Mouse (Mus musculus) CH12.LX (cell line): ENCODE data around the gene Map2k6. TPM values are rescaled to one million over a fixed set of nuclear protein-coding genes. Genes with fewer than 3 reads are reported as not detected.

Source experiments
- DNase-seq: peaks from one replicate; pipeline ENCODE4 v3.0.0-alpha.2; 2013; ENCODE audit errors: extremely low read depth
- H3K27ac ChIP-seq: 2 replicates; pipeline ENCODE4 v1.5.1; 2012; ENCODE audit warnings: low read depth, mild to moderate bottlenecking, control low read depth, moderate library complexity; ENCODE audit not compliant: insufficient read depth
- H3K27me3 ChIP-seq: replicated peaks from 2 replicates; pipeline ENCODE3; 2012; ENCODE audit warnings: inconsistent platforms
- H3K36me3 ChIP-seq, 2 experiments: replicated peaks in 1 of 2; 2 replicates each; pipeline versions ENCODE3 to v1.6.1; 2012; ENCODE audit warnings: inconsistent platforms in 1 of 2, low read length in 1 of 2, mild to moderate bottlenecking in 1 of 2, mixed read lengths in 1 of 2, moderate library complexity in 1 of 2; ENCODE audit not compliant: control insufficient read depth in 1 of 2, insufficient read depth in 1 of 2
- H3K4me1 ChIP-seq, 2 experiments: 2 replicates each; pipeline ENCODE4 v1.6.1; 2012; ENCODE audit warnings: inconsistent platforms in 1 of 2, moderate library complexity in 1 of 2; ENCODE audit not compliant: insufficient read depth in 2 of 2, control insufficient read depth in 1 of 2
- H3K4me2 ChIP-seq: 2 replicates; pipeline ENCODE4 v1.6.1; 2012; ENCODE audit warnings: low read depth, mild to moderate bottlenecking, control low read depth; ENCODE audit not compliant: poor library complexity, insufficient read depth, severe bottlenecking
- H3K4me3 ChIP-seq, 3 experiments: fragments of 150-350 bp in 1 of 3; sonication (generic) in 1 of 3; replicated peaks in 1 of 3; 2 replicates each; pipeline versions ENCODE3 to v1.5.1; 2011 to 2012; ENCODE audit warnings: low read depth in 2 of 3, low read length in 2 of 3, mild to moderate bottlenecking in 2 of 3, moderate library complexity in 2 of 3, control low read depth in 1 of 3, improper control_type of control experiment in 1 of 3, inconsistent platforms in 1 of 3, mixed read lengths in 1 of 3; ENCODE audit not compliant: poor library complexity in 1 of 3
- H3K79me2 ChIP-seq: replicated peaks from 2 replicates; pipeline ENCODE4 v1.6.1; 2012; ENCODE audit warnings: mild to moderate bottlenecking, moderate library complexity; ENCODE audit not compliant: control insufficient read depth, poor library complexity, insufficient read depth, severe bottlenecking; ENCODE audit errors: extremely low read depth
- H3K9ac ChIP-seq: 2 replicates; pipeline ENCODE4 v1.6.1; 2012; ENCODE audit warnings: low read depth, mild to moderate bottlenecking, control low read depth, moderate library complexity; ENCODE audit not compliant: insufficient read depth
- H3K9me3 ChIP-seq: replicated peaks from 2 replicates; pipeline ENCODE3; 2012; ENCODE audit warnings: low read length, inconsistent platforms, mixed read lengths
- BHLHE40 ChIP-seq: IDR thresholded peaks from 2 replicates; pipeline ENCODE4 v1.6.1; 2011; ENCODE audit warnings: mild to moderate bottlenecking, low read depth, low read length, improper control_type of control experiment
- CTCF ChIP-seq, 2 experiments: IDR thresholded peaks in 1 of 2; conservative IDR thresholded peaks in 1 of 2; 2 replicates each; pipeline ENCODE4 v1.5.1; 2011 to 2012; ENCODE audit warnings: low read depth in 2 of 2, low read length in 2 of 2, improper control_type of control experiment in 1 of 2, inconsistent platforms in 1 of 2, mild to moderate bottlenecking in 1 of 2, moderate library complexity in 1 of 2
- E2F4 ChIP-seq: IDR thresholded peaks from 2 replicates; pipeline ENCODE4 v1.6.1; 2011; ENCODE audit warnings: low read depth, low read length, improper control_type of control experiment; ENCODE audit not compliant: insufficient replicate concordance
- ELF1 ChIP-seq: IDR thresholded peaks from 2 replicates; pipeline ENCODE4 v1.6.1; 2014; ENCODE audit warnings: low read depth, mild to moderate bottlenecking, inconsistent platforms, low read length, improper control_type of control experiment
- EP300 ChIP-seq: IDR thresholded peaks from 2 replicates; pipeline ENCODE4 v1.6.1; 2011; ENCODE audit warnings: low read length, improper control_type of control experiment
- ETS1 ChIP-seq: conservative IDR thresholded peaks from 2 replicates; pipeline ENCODE4 v1.6.1; 2012; ENCODE audit warnings: low read depth, mild to moderate bottlenecking, inconsistent platforms, low read length, improper control_type of control experiment, moderate library complexity
- GABPA ChIP-seq: IDR thresholded peaks from 2 replicates; pipeline ENCODE4 v1.6.1; 2012; ENCODE audit warnings: low read depth, low read length, improper control_type of control experiment, inconsistent platforms; ENCODE audit not compliant: insufficient replicate concordance
- HCFC1 ChIP-seq: IDR thresholded peaks from 2 replicates; pipeline ENCODE4 v1.6.1; 2012; ENCODE audit warnings: low read depth, mild to moderate bottlenecking, inconsistent platforms, low read length, improper control_type of control experiment
- IRF4 ChIP-seq: IDR thresholded peaks from 2 replicates; pipeline ENCODE4 v1.6.1; 2014; ENCODE audit warnings: low read depth, mild to moderate bottlenecking, inconsistent platforms, low read length, improper control_type of control experiment
- JUN ChIP-seq: IDR thresholded peaks from 2 replicates; pipeline ENCODE4 v1.6.1; 2011; ENCODE audit warnings: low read depth, mild to moderate bottlenecking, low read length, improper control_type of control experiment, moderate library complexity; ENCODE audit not compliant: insufficient read depth
- KAT2A ChIP-seq: IDR thresholded peaks from 2 replicates; pipeline ENCODE4 v1.6.1; 2012; ENCODE audit warnings: low read length, improper control_type of control experiment, inconsistent platforms; ENCODE audit not compliant: insufficient replicate concordance
- MAFK ChIP-seq: IDR thresholded peaks from 2 replicates; pipeline ENCODE4 v1.6.1; 2011; ENCODE audit warnings: low read length, improper control_type of control experiment; ENCODE audit not compliant: insufficient replicate concordance
- MAZ ChIP-seq: IDR thresholded peaks from 2 replicates; pipeline ENCODE4 v1.6.1; 2012; ENCODE audit warnings: low read depth, mild to moderate bottlenecking, inconsistent platforms, low read length, improper control_type of control experiment, moderate library complexity
- MEF2A ChIP-seq: IDR thresholded peaks from 2 replicates; pipeline ENCODE4 v1.6.1; 2014; ENCODE audit warnings: low read depth, mild to moderate bottlenecking, inconsistent platforms, low read length, improper control_type of control experiment, borderline replicate concordance
- MXI1 ChIP-seq: IDR thresholded peaks from 2 replicates; pipeline ENCODE4 v1.6.1; 2011; ENCODE audit warnings: mild to moderate bottlenecking, low read depth, low read length, improper control_type of control experiment
- NELFE ChIP-seq: IDR thresholded peaks from 2 replicates; pipeline ENCODE4 v1.6.1; 2011; ENCODE audit warnings: low read depth, low read length, improper control_type of control experiment
- RCOR1 ChIP-seq: conservative IDR thresholded peaks from 2 replicates; pipeline ENCODE4 v1.6.1; 2012; ENCODE audit warnings: low read depth, mild to moderate bottlenecking, inconsistent platforms, low read length, improper control_type of control experiment
- TCF12 ChIP-seq: IDR thresholded peaks from 2 replicates; pipeline ENCODE4 v1.6.1; 2014; ENCODE audit warnings: low read depth, mild to moderate bottlenecking, inconsistent platforms, low read length, improper control_type of control experiment
- UBTF ChIP-seq: IDR thresholded peaks from 2 replicates; pipeline ENCODE4 v1.6.1; 2012; ENCODE audit warnings: low read depth, mild to moderate bottlenecking, inconsistent platforms, low read length, improper control_type of control experiment, moderate library complexity
- USF1 ChIP-seq: IDR thresholded peaks from 2 replicates; pipeline ENCODE4 v1.6.1; 2014; ENCODE audit warnings: low read depth, mild to moderate bottlenecking, inconsistent platforms, low read length, improper control_type of control experiment
- USF2 ChIP-seq: conservative IDR thresholded peaks from 2 replicates; pipeline ENCODE4 v1.6.1; 2011; ENCODE audit warnings: low read depth, low read length, improper control_type of control experiment
- ZNF384 ChIP-seq: IDR thresholded peaks from 2 replicates; pipeline ENCODE4 v1.6.1; 2012; ENCODE audit warnings: low read depth, low read length, improper control_type of control experiment, inconsistent platforms
- dilution Hi-C: fragments of 300-500 bp; cut with MboI; formaldehyde crosslinking; loops from 2 replicates; pipeline ENCODE4 v1.14.3; 2020; ENCODE audit warnings: low sequenced_read_pairs; ENCODE audit not compliant: extremely low pct_unique_long_range_greater_than_20kb, extremely low pct_ligation_motif_present
- in situ Hi-C: fragments of 300-500 bp; cut with MboI; formaldehyde crosslinking; loops from 3 replicates; pipeline ENCODE4 v1.14.3; 2019; ENCODE audit warnings: low sequenced_read_pairs, low pct_ligation_motif_present, low pct_unique_long_range_greater_than_20kb, mixed read lengths
- polyA plus RNA-seq: library from polyadenylated mRNA; unstranded; fragments of >175 nt; gene quantifications from 2 replicates; pipeline ENCODE4 v1.2.1, GENCODE M21; 2012; ENCODE audit warnings: low read depth; ENCODE audit not compliant: insufficient read length
- total RNA-seq, 2 experiments: library from RNA; depleted of rRNA; stranded (reverse); fragments of 300-350 nt in 1 of 2; fragments of >200 nt in 1 of 2; gene quantifications; 2 replicates each; pipeline ENCODE4 v1.2.3; 2012 to 2014

Map2k6 gene
- total and polyA plus RNA-seq, 3 experiments, result 16.8 to 21.9 (median 18.0) TPM

GRCm38 (mm10) chr11:110461560-110462331, 62.8 kb downstream of the Map2k6 start:
- H3K27ac ChIP-seq, result no peak overlapping the region
- DNase-seq, result no peak

GRCm38 (mm10) chr11:110462975-110463578, 64.2 kb downstream of the Map2k6 start:
- H3K27me3 ChIP-seq, result no peaks in the 10 kb centered on the region
- H3K9me3 ChIP-seq, result peaks cover 2% of the 10 kb centered on the region
- no peak overlapping the region for H3K4me2 ChIP-seq
- dilution Hi-C loops, result no loop called here
- H3K9ac ChIP-seq, result no peak overlapping the region
- H3K36me3 ChIP-seq, result no peaks in the 10 kb centered on the region
- TF ChIP-seq ELF1, result no peak
- TF ChIP-seq USF1, result no peak
- TF ChIP-seq ETS1, result no peak
- no peak for TF ChIP-seq TCF12
- no peak for TF ChIP-seq NELFE
- TF ChIP-seq JUN, result no peak
- TF ChIP-seq GABPA, result no peak
- TF ChIP-seq MAZ, result no peak
- TF ChIP-seq CTCF (conservative IDR thresholded peaks at IDR 0.05 in 1 of 2, IDR thresholded peaks at IDR 0.05 in 1 of 2; ENCODE audit: low read depth in 2 of 2, low read length in 2 of 2), result no peak
- TF ChIP-seq MXI1, result no peak
- TF ChIP-seq BHLHE40, result no peak
- TF ChIP-seq ZNF384, result no peak
- no peak for DNase-seq
- peaks cover 3 to 26% of the 10 kb centered on the region in 2 experiments; a peak in 3 of 4 replicates for H3K4me1 ChIP-seq
- H3K79me2 ChIP-seq, result no peaks in the 10 kb centered on the region
- H3K27ac ChIP-seq, result no peak overlapping the region
- no peak overlapping the region for H3K4me3 ChIP-seq
- in situ Hi-C loops, result no loop called here

More at GRCm38 (mm10) chr11:110461560-110462331, 62.8 kb downstream of the Map2k6 start:
- Histone ChIP-seq H3K36me3 (no peaks in the 10 kb centered on the region), H3K4me1 (peaks cover 3 to 26% of the 10 kb centered on the region in 2 experiments; a peak in 3 of 4 replicates), H3K9ac (no peak overlapping the region), H3K4me2 (no peak overlapping the region), H3K79me2 (no peaks in the 10 kb centered on the region), H3K9me3 (peaks cover 2% of the 10 kb centered on the region), H3K27me3 (no peaks in the 10 kb centered on the region), H3K4me3 (no peak overlapping the region)
- dilution Hi-C loops, result no loop called here
- TF ChIP-seq ELF1, result no peak
- TF ChIP-seq CTCF (conservative IDR thresholded peaks at IDR 0.05 in 1 of 2, IDR thresholded peaks at IDR 0.05 in 1 of 2; ENCODE audit: low read depth in 2 of 2, low read length in 2 of 2), result no peak
- no peak for TF ChIP-seq EP300
- TF ChIP-seq RCOR1, result no peak
- no peak for TF ChIP-seq IRF4
- TF ChIP-seq TCF12, result no peak
- TF ChIP-seq MEF2A, result no peak
- TF ChIP-seq MAFK, result no peak
- no peak for TF ChIP-seq HCFC1
- no peak for TF ChIP-seq USF1
- no peak for TF ChIP-seq KAT2A
- TF ChIP-seq USF2, result no peak
- no peak for TF ChIP-seq UBTF
- TF ChIP-seq E2F4, result no peak
- no peak for TF ChIP-seq MAZ
- in situ Hi-C loops, result no loop called here
